Mouse (Mus musculus) neural tube, embryonic 14.5 days (tissue): ENCODE results near the gene Hoxc12. TPM values are rescaled to one million over a fixed set of nuclear protein-coding genes. Genes with fewer than 3 reads are reported as not detected.

Experiments used
- ATAC-seq: fragments of 200-750 bp; cut with Nextera tagmentation; 2 replicates; pipeline ENCODE4 v1.8.0; 2017; ENCODE audit warnings: low read depth, mild to moderate bottlenecking, moderate TSS enrichment, moderate library complexity
- H3K27ac ChIP-seq: fragments of 300-500 bp; sonication (generic); 2 replicates; pipeline ENCODE4 v1.5.1; 2014; ENCODE audit warnings: low read depth, mild to moderate bottlenecking, control low read depth, low read length, moderate library complexity, mixed read lengths
- H3K27me3 ChIP-seq: fragments of 300-500 bp; sonication (generic); 2 replicates; pipeline ENCODE4 v1.6.1; 2014; ENCODE audit warnings: low read length; ENCODE audit not compliant: control insufficient read depth, insufficient read depth
- H3K36me3 ChIP-seq: fragments of 300-500 bp; sonication (generic); 2 replicates; pipeline ENCODE4 v1.6.1; 2014; ENCODE audit warnings: low read length, mixed read lengths; ENCODE audit not compliant: control insufficient read depth, insufficient read depth
- H3K4me1 ChIP-seq: fragments of 300-500 bp; sonication (generic); 2 replicates; pipeline ENCODE4 v1.6.1; 2014; ENCODE audit warnings: low read length; ENCODE audit not compliant: control insufficient read depth, insufficient read depth
- H3K4me2 ChIP-seq: fragments of 300-500 bp; sonication (generic); 2 replicates; pipeline ENCODE4 v1.6.1; 2014; ENCODE audit warnings: mild to moderate bottlenecking, low read depth, low read length, control low read depth
- H3K4me3 ChIP-seq: fragments of 300-500 bp; sonication (generic); 2 replicates; pipeline ENCODE4 v1.5.1; 2014; ENCODE audit warnings: low read depth, low read length, control low read depth, mixed read lengths
- H3K9ac ChIP-seq: fragments of 300-500 bp; sonication (generic); replicated peaks from 2 replicates; pipeline ENCODE4 v1.6.1; 2014; ENCODE audit warnings: low read depth, mild to moderate bottlenecking, control low read depth, low read length, mixed read lengths
- H3K9me3 ChIP-seq: fragments of 300-500 bp; sonication (generic); 2 replicates; pipeline ENCODE4 v1.6.1; 2016; ENCODE audit warnings: low read length; ENCODE audit not compliant: control insufficient read depth
- WGBS: fragments of 180-500 bp; shearing (Covaris S2); extraction: QIAGEN DNeasy Blood & Tissue Kit; methylation state at CpG from one replicate; pipeline ENCODE4 v1.1.7; 2014; 5-methylcytosine and 5-hydroxymethylcytosine counted together
- polyA plus RNA-seq: library from polyadenylated mRNA; unstranded; fragments of >200 nt; fragmentation: Nextera tagmentation; extraction: Ambion mirVana; gene quantifications from 2 replicates; pipeline ENCODE4 v1.2.1, GENCODE M21; 2014

Gene Hoxc12
- polyA plus RNA-seq, 1 experiment from 2014 or later = not detected

DNA sequence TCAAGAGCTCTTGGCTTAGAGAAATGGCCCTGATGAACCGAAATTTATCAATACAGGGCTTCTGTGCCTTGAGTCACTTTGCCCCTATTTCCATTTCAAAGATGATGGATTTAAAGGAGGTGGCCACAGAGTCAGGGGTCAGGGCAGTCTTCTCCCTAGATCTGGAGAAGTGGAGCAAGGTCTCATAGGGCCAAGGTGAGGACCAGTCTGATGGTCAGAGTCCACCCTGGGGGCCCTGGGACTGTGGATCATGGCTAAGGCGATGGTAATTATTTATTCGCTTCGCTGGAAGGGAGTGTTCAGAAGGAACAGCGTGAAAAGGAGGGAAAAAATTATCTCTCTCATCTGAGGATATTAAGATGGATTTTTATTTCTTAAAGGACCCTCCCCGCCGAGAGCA, 38.5 kb downstream of the Hoxc12 start:
- ATAC-seq = no peak
- H3K9ac ChIP-seq = peak overlapping the region; percentile 100
- H3K9me3 ChIP-seq = no peaks in the 10 kb centered on the region
- no peaks in the 10 kb centered on the region for H3K36me3 ChIP-seq
- H3K27me3 ChIP-seq = no peaks in the 10 kb centered on the region; the same call in 1 of the 2 replicates
- H3K4me3 ChIP-seq = peak overlapping the region; percentile 87
- peak overlapping the region; percentile 99 for H3K27ac ChIP-seq
- peaks cover 11% of the 10 kb centered on the region for H3K4me1 ChIP-seq
- peak overlapping the region; percentile 94 for H3K4me2 ChIP-seq
- 3% methylated on average over 7 of the region's 7 CpGs for WGBS

DNA sequence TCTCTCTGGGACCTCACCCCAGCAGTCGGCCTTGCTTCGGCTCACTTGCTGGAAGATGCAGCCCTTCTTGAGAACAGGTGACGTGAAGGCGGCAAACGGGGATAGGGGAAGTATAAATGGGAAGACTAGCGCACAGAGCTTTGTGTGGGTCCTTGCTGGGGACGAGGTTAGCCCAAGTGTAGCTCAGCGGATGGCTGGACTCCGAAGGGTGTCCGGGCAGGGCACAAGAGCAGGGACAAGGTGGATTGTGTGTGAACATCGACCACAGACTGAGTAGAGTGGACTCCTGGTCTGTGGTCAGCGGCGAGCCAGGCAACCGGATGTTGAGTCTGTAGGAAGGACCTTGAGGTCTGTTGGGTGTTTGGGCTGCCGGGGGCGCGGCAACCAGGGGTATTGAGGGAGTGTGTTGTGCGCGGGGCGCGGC, 39.1 kb downstream of the Hoxc12 start:
- H3K4me3 ChIP-seq = peak overlapping the region; percentile 87
- WGBS = 1% methylated on average over 21 of the region's 21 CpGs
- no peak for ATAC-seq
- H3K27me3 ChIP-seq = no peaks in the 10 kb centered on the region
- H3K4me2 ChIP-seq = peak overlapping the region; percentile 94
- peak overlapping the region; percentile 100 for H3K9ac ChIP-seq
- no peaks in the 10 kb centered on the region for H3K9me3 ChIP-seq
- H3K27ac ChIP-seq = peak overlapping the region; percentile 99
- no peaks in the 10 kb centered on the region for H3K36me3 ChIP-seq
- peaks cover 8% of the 10 kb centered on the region for H3K4me1 ChIP-seq

DNA sequence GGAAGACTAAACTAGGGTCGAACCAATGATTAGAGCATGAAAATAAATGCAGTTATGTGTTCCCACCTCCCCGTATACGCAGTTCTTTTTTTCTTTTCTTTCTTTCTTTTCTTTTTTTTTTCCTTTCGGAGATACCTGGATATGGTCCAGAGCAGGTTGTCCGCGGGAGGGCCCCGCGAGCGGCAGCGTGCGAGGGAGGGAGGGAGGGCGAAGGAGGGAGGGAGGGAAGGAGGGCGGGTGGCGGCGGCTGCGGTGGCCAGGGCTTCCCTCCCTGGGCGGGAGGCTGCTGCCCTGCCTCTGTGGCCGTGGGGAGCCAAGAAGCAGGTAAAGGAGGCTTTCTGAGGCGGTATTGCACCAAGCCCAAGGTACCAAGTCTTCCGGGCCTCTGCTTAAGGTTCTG, 39.6 kb downstream of the Hoxc12 start, which contains the start of gene Hoxc9:
Gene Hoxc9, plus strand, starts transcription at position 269 of the 400 bp plus-strand sequence.
- WGBS = 1% methylated on average over 19 of the region's 20 CpGs
- no peak for ATAC-seq
- peaks cover 8% of the 10 kb centered on the region for H3K4me1 ChIP-seq
- H3K9ac ChIP-seq = peak within 1 kb of the TSS; percentile 100
- no peaks in the 10 kb centered on the region for H3K27me3 ChIP-seq
- no peaks in the 10 kb centered on the region for H3K9me3 ChIP-seq
- peak within 1 kb of the TSS; percentile 99 for H3K27ac ChIP-seq
- H3K4me3 ChIP-seq = peak within 1 kb of the TSS; percentile 87
- peak within 1 kb of the TSS; percentile 94 for H3K4me2 ChIP-seq
- H3K36me3 ChIP-seq = no peaks in the 10 kb centered on the region

DNA sequence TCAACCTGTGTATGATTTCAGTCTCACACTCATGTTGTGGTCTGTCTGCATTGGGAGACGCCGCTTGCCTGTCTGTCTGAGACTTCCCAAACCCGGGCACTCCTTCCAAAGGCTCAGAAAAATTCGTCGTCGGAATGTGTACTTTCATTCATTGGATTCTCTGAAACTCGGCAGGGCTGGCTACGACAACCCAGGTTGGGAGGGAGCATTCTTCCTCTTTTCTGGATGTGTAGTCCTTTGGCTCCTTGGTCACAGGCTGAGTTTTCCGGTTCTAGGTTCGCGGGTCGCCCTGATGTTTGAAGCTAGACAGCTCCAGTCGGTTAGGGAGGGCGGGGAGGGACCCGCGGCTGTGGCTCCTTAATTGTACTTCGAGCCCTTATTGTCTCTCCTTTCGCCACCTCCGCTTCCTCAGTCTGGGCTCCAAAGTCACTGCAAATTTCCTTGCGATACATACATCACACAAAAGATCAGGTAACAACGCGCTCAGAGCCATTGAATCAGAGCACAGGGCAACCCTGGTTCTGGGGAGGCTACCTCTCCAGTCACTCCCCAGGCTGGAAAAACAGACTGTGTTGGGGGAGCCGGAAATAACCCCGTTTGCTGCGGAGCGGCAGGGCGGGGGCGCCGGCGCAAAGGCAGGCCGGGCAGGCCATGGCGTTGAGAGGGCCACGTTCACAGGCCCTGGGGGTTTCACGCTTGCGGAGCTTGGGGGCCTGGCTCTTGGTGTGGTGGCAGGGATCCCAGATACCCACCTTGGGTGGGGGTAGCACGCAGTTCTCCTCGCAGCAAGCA, 40.3 kb downstream of the Hoxc12 start:
- 2% methylated on average over 37 of the region's 37 CpGs for WGBS
- H3K27me3 ChIP-seq = no peaks in the 10 kb centered on the region
- peak overlapping the region; percentile 100 for H3K9ac ChIP-seq
- H3K4me1 ChIP-seq = peaks cover 8% of the 10 kb centered on the region
- peak overlapping the region; percentile 87 for H3K4me3 ChIP-seq
- ATAC-seq = peak; percentile 14; the same call in 1 of the 2 replicates
- H3K9me3 ChIP-seq = no peaks in the 10 kb centered on the region
- H3K36me3 ChIP-seq = no peaks in the 10 kb centered on the region
- H3K27ac ChIP-seq = peak overlapping the region; percentile 99
- peak overlapping the region; percentile 94 for H3K4me2 ChIP-seq

DNA sequence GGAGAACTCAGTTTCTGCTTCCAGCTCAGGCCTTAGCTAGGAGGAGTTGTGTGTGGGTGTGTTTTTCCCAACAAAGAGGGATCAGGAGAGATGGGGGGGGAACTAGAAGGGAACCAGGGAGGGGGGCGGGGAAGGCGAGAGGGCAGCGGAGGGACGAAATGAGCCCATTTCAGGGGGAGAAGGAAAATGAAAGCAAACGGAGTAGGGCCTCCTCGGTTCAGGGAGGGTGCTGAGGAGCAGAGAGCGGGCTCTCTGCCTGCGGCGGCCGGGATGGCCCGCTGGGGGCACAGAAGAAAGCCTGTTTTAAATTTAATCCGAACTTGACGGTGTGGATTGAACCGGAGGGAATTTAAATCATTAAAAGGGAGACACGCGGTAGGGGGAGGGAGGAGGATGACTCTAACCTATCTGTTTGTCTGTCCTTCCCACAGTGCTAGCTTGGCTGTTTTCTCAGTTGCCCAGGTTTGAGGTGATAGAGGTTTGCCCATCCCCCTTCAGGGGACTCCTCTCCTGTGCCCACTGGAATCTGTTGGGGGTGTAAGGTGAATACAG, 40.9 kb downstream of the Hoxc12 start:
- peak overlapping the region; percentile 100 for H3K9ac ChIP-seq

DNA sequence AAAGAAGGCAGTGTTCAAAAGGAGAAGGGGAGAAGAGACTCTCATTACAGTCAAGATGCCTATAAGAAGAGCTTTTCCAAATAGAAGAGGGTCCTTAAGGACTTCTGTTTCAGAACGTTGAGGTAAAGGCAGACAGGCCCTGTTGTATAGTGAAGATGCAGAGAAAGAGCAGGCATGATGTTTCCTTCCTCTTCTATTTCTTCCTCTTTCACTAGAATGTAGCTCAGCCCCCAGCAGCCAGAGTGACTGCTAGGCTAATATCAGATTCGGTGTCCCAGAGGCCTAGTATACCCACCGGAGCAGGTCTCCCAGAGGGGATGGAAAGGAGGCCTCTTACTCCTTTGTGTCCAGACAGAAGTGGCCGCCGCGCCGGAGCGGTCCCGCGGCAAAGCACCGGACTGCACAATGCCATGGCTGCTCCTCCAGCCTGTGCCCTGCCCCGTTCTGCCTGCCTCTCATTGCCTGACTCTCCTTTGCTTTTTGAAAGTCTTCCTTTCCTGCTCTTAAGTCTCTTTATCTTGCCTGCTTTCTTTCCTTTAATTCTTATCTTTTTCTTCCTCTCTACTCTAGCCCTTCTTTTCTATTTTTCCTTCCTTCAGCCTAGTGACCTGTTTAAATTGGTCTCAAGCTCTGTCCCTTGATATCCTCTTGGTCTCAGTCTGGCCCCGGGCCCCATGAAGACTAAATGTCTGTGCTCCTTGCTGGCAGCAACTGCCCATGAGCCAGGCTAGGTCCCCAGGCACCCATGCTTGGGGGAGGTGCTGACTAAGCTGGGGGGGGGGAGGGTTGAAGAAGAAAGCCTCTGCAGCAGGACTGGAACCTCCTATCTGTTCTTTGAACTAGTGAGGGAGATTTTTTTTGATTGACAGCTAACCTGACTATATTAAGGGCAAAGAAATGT, 42.3 kb downstream of the Hoxc12 start:
- Histone ChIP-seq H3K27ac (peak overlapping the region; percentile 99), H3K27me3 (no peaks in the 10 kb centered on the region), H3K9ac (peak overlapping the region; percentile 100), H3K9me3 (no peaks in the 10 kb centered on the region), H3K4me1 (peaks cover 8% of the 10 kb centered on the region; the same call in 1 of the 2 replicates), H3K4me2 (peak overlapping the region; percentile 94), H3K36me3 (no peaks in the 10 kb centered on the region), H3K4me3 (peak overlapping the region; percentile 87)
- no peak for ATAC-seq
- 1% methylated on average over 13 of the region's 13 CpGs for WGBS

More for the DNA sequence above, 40.9 kb downstream of the Hoxc12 start:
- H3K27ac ChIP-seq = peak overlapping the region; percentile 99
- no peaks in the 10 kb centered on the region for H3K36me3 ChIP-seq
- peak overlapping the region; percentile 94 for H3K4me2 ChIP-seq
- no peaks in the 10 kb centered on the region for H3K27me3 ChIP-seq
- H3K4me1 ChIP-seq = peaks cover 7% of the 10 kb centered on the region
- ATAC-seq = peak; percentile 3; the same call in 1 of the 2 replicates
- H3K9me3 ChIP-seq = no peaks in the 10 kb centered on the region
- H3K4me3 ChIP-seq = peak overlapping the region; percentile 87
- 1% methylated on average over 16 of the region's 16 CpGs for WGBS

DNA sequence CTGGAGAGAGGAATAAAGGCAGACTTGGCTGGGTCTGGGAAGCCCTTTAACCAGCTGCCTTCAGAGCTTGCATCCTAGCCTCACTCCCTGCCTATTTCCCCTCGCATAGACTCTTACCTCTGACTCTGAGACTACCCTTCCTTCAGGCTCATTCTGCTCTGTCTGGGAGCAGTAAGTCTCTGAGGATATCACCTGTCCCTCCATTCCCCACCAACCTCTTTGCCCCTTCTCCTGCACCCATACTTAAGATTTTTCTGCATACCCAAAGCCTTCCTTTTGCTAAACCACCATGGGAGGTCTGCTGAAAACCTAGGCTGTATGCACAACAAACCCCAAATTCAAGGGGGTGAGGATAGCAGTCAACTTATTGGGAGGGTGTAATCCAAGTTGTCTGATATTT, 43.4 kb downstream of the Hoxc12 start:
- Histone ChIP-seq H3K36me3 (no peaks in the 10 kb centered on the region), H3K4me2 (peak overlapping the region; percentile 94), H3K9ac (peak overlapping the region; percentile 100), H3K27me3 (no peaks in the 10 kb centered on the region), H3K9me3 (no peaks in the 10 kb centered on the region), H3K4me3 (peak overlapping the region; percentile 87), H3K4me1 (peaks cover 11% of the 10 kb centered on the region; the same call in 1 of the 2 replicates), H3K27ac (peak overlapping the region; percentile 99)
- no peak for ATAC-seq
- 6% methylated on average over 1 of the region's 1 CpGs for WGBS

DNA sequence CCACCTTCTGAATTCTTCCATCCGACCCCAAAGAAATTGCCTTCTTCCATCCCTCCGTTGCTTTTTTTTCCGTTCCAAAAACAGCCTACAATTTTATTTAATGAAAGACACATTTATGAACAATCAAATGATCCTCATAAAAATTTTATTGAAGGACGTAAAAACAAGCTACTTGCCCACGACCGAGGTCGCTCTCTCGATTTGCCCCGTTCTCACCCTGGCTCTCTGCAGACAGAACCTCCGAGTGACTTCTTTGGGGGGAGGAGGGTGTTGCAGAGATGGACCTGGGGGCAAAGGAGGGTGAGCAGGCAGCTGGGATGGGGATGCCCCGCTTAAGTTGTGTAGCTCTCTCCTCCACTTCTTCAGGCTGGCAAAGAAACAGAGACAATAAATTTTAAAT, 43.8 kb downstream of the Hoxc12 start:
- Histone ChIP-seq H3K9ac (peak overlapping the region; percentile 100), H3K27ac (peak overlapping the region; percentile 99)
- 2% methylated on average over 11 of the region's 11 CpGs for WGBS

More for the DNA sequence above, 43.8 kb downstream of the Hoxc12 start:
- H3K4me2 ChIP-seq = peak overlapping the region; percentile 94
- no peaks in the 10 kb centered on the region for H3K27me3 ChIP-seq
- H3K4me3 ChIP-seq = peak overlapping the region; percentile 87
- H3K4me1 ChIP-seq = peaks cover 14% of the 10 kb centered on the region; the same call in 1 of the 2 replicates
- H3K9me3 ChIP-seq = no peaks in the 10 kb centered on the region
- no peaks in the 10 kb centered on the region for H3K36me3 ChIP-seq
- no peak for ATAC-seq
